Mouse (Mus musculus) forebrain, embryonic 14.5 days (tissue): ENCODE data around the gene Mcpt8. TPM values are rescaled to one million over a fixed set of nuclear protein-coding genes. Genes with fewer than 3 reads are reported as not detected.
"Not testable (repeated sequence)": the region's sequence is repeated elsewhere in the genome, so short reads cannot be mapped to it uniquely, and the experiment has no call there.

Source experiments
- ATAC-seq: fragments of 200-750 bp; cut with Nextera tagmentation; 2 replicates; pipeline ENCODE4 v1.8.0; 2017; ENCODE audit warnings: mild to moderate bottlenecking, moderate library complexity
- DNase-seq: peaks from one replicate; pipeline ENCODE4 v3.0.0-alpha.2; 2015; ENCODE audit warnings: low spot score
- H3K27ac ChIP-seq: fragments of 300-500 bp; sonication (generic); 2 replicates; pipeline ENCODE4 v1.5.1; 2014; ENCODE audit warnings: low read depth, mild to moderate bottlenecking, control low read depth, low read length, moderate library complexity
- H3K27me3 ChIP-seq: fragments of 300-500 bp; sonication (generic); replicated peaks from 2 replicates; pipeline ENCODE4 v1.6.1; 2014; ENCODE audit warnings: low read length, control low read depth, mixed read lengths; ENCODE audit not compliant: control insufficient read depth, insufficient read depth
- H3K36me3 ChIP-seq: fragments of 300-500 bp; sonication (generic); 2 replicates; pipeline ENCODE4 v1.6.1; 2014; ENCODE audit warnings: low read length, control low read depth; ENCODE audit not compliant: control insufficient read depth, insufficient read depth
- H3K4me1 ChIP-seq: fragments of 300-500 bp; sonication (generic); 2 replicates; pipeline ENCODE4 v1.6.1; 2014; ENCODE audit warnings: antibody characterized with exemption, low read length, control low read depth; ENCODE audit not compliant: control insufficient read depth, insufficient read depth
- H3K4me2 ChIP-seq: fragments of 300-500 bp; sonication (generic); 2 replicates; pipeline ENCODE4 v1.6.1; 2014; ENCODE audit warnings: mild to moderate bottlenecking, control low read depth, low read length
- H3K4me3 ChIP-seq: fragments of 300-500 bp; sonication (generic); 2 replicates; pipeline ENCODE4 v1.5.1; 2014; ENCODE audit warnings: low read depth, low read length, control low read depth
- H3K9ac ChIP-seq: fragments of 300-500 bp; sonication (generic); 2 replicates; pipeline ENCODE4 v1.6.1; 2014; ENCODE audit warnings: mild to moderate bottlenecking, low read length, control low read depth, moderate library complexity
- H3K9me3 ChIP-seq: fragments of 300-500 bp; sonication (generic); replicated peaks from 2 replicates; pipeline ENCODE4 v1.6.1; 2016; ENCODE audit warnings: low read length, control low read depth, mixed read lengths; ENCODE audit not compliant: control insufficient read depth
- WGBS: fragments of 180-500 bp; shearing (Covaris S2); extraction: QIAGEN DNeasy Blood & Tissue Kit; methylation state at CpG from one replicate; pipeline ENCODE4 v1.1.7; 2014; 5-methylcytosine and 5-hydroxymethylcytosine counted together
- microRNA-seq: library from miRNA; unstranded; fragments of <30 nt; microRNA quantifications from one replicate; pipeline ENCODE4, GENCODE M21; 2016
- polyA plus RNA-seq: library from polyadenylated mRNA; unstranded; fragments of >200 nt; fragmentation: Nextera tagmentation; extraction: Ambion mirVana; gene quantifications from 2 replicates; pipeline ENCODE4 v1.2.1, GENCODE M21; 2014

Mcpt8 gene
- polyA plus RNA-seq, 1 experiment from 2014 or later = 0.22 TPM

DNA sequence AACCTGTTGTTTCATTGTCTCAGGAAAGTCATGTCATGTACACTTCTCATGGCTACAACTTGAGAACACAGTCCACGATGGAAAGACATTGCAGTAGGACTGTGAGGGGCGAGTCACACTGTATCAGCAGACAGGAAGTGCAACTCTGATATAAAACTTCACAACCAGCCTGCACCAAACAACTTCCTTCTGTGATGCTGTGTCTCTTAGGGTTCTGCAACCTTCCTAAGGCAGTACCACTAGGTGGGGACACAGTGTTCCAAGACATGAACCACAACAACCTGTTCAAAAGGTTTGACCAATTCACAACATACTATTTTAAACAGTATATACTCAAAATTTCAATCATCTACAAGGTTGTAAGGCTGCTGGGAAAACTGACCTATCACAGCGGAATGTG lies 29.7 kb downstream of the Mcpt8 start:
- ATAC-seq = no peak
- no peaks in the 10 kb centered on the region for H3K4me1 ChIP-seq
- no peaks in the 10 kb centered on the region for H3K9me3 ChIP-seq
- H3K4me2 ChIP-seq = no peak overlapping the region
- H3K36me3 ChIP-seq = no peaks in the 10 kb centered on the region
- no peak overlapping the region for H3K27ac ChIP-seq
- DNase-seq = no peak
- WGBS = 86% methylated on average over 3 of the region's 3 CpGs
- H3K4me3 ChIP-seq = no peak overlapping the region
- H3K27me3 ChIP-seq = no peaks in the 10 kb centered on the region
- no peak overlapping the region for H3K9ac ChIP-seq

- not testable (repeated sequence) for H3K36me3 ChIP-seq, H3K4me1 ChIP-seq, ATAC-seq, H3K9me3 ChIP-seq, H3K27ac ChIP-seq, H3K27me3 ChIP-seq, DNase-seq, H3K4me2 ChIP-seq, H3K4me3 ChIP-seq, H3K9ac ChIP-seq
- 79% methylated on average over 1 of the region's 1 CpGs for WGBS
Measured at GRCm38 (mm10) chr14:56041792-56042191, 43.3 kb downstream of the Mcpt8 start, which contains the start of gene Mcpt2. Mcpt2 (plus strand) TSS chr14:56042041.

- no peaks in the 10 kb centered on the region for H3K27me3 ChIP-seq
- WGBS = 91% methylated on average over 2 of the region's 2 CpGs
- no peaks in the 10 kb centered on the region for H3K9me3 ChIP-seq
- ATAC-seq = no peak
- DNase-seq = no peak
- no peak overlapping the region for H3K9ac ChIP-seq
- no peaks in the 10 kb centered on the region for H3K4me1 ChIP-seq
- H3K4me3 ChIP-seq = no peak overlapping the region
- H3K27ac ChIP-seq = no peak overlapping the region
- H3K4me2 ChIP-seq = no peak overlapping the region
- H3K36me3 ChIP-seq = no peaks in the 10 kb centered on the region
Measured at GRCm38 (mm10) chr14:56034433-56034832, 50.6 kb downstream of the Mcpt8 start.

Small RNA genes within 50 kb of the gene (microRNA-seq; reads per million reads assigned to microRNA genes)
- not detected for gene Mir6949

Other genes starting within 250 kb of the Mcpt8 start
- 6.2 and 7.4 TPM in 2 replicates for gene Nynrin, start 231.3 kb downstream of the Mcpt8 start, polyA plus RNA-seq
- gene Cbln3, start 200.9 kb downstream of the Mcpt8 start, polyA plus RNA-seq = 0.20 and 0.27 TPM in 2 replicates
- 4.6 and 5.4 TPM in 2 replicates for gene Khnyn, start 200.3 kb downstream of the Mcpt8 start, polyA plus RNA-seq
- 99.0 and 110 TPM in 2 replicates for gene Sdr39u1, start 185.0 kb downstream of the Mcpt8 start, polyA plus RNA-seq
- gene Cma1, start 140.6 kb downstream of the Mcpt8 start, polyA plus RNA-seq = 0.27 and 0.35 TPM in 2 replicates
- not detected in 2 replicates for gene Cma2, start 134.3 kb downstream of the Mcpt8 start, polyA plus RNA-seq
- not detected in 2 replicates for gene Mcpt1, start 67.3 kb downstream of the Mcpt8 start, polyA plus RNA-seq
- gene Mcpt9, start 54.8 kb downstream of the Mcpt8 start, polyA plus RNA-seq = not detected in 2 replicates
- gene Mcpt2, start 43.2 kb downstream of the Mcpt8 start, polyA plus RNA-seq = not detected in 2 replicates
- not detected in 2 replicates for gene Mcpt4, start 23.0 kb downstream of the Mcpt8 start, polyA plus RNA-seq
- gene Ctsg, start 17.3 kb upstream of the Mcpt8 start, polyA plus RNA-seq = not detected in 2 replicates
- gene Gzme, start 35.4 kb upstream of the Mcpt8 start, polyA plus RNA-seq = not detected in 2 replicates
- gene Gzmd, start 47.3 kb upstream of the Mcpt8 start, polyA plus RNA-seq = not detected in 2 replicates
- not detected in 2 replicates for gene Gzmg, start 74.3 kb upstream of the Mcpt8 start, polyA plus RNA-seq
- not detected in 2 replicates for gene Gzmn, start 89.3 kb upstream of the Mcpt8 start, polyA plus RNA-seq
- not detected in 2 replicates for gene Gzmf, start 126.1 kb upstream of the Mcpt8 start, polyA plus RNA-seq
- gene Gzmc, start 149.4 kb upstream of the Mcpt8 start, polyA plus RNA-seq = not detected in 2 replicates
- not detected in 2 replicates for gene Gzmb, start 177.0 kb upstream of the Mcpt8 start, polyA plus RNA-seq